Mouse (Mus musculus): ENCODE measurements around the gene Aasdh. TPM values are rescaled to one million over a fixed set of nuclear protein-coding genes. Genes with fewer than 3 reads are reported as not detected.

Aasdh gene
- polyA plus RNA-seq, 1 experiment = 12.1 TPM

GRCm38 (mm10) chr5:76941975-76942374, 36.7 kb upstream of the Aasdh start:
- TF ChIP-seq POLR2A (IDR thresholded peaks at IDR 0.05; ENCODE audit: control insufficient read depth, extremely low read depth, insufficient read depth, low read length, poor library complexity) (no peak), CTCF (IDR thresholded peaks at IDR 0.05; ENCODE audit: borderline replicate concordance, control insufficient read depth, extremely low read depth, insufficient read depth, low read length, poor library complexity) (no peak)
- H3K36me3 ChIP-seq (ENCODE audit: control insufficient read depth, insufficient read depth, low read length) = 0 out of 2 replicates have a peak, but pooled peaks cover 8% of the 10 kb centered on the region
- H3K4me3 ChIP-seq (ENCODE audit: control insufficient read depth, insufficient read depth, low read length) = no peak overlapping the region
- DNase-seq = no peak
- WGBS = 95% methylated on average over 4 of the region's 4 CpGs
- no peaks in the 10 kb centered on the region for H3K27me3 ChIP-seq (ENCODE audit: control insufficient read depth, insufficient read depth, low read length)
- no peaks in the 10 kb centered on the region for H3K4me1 ChIP-seq (replicated peaks; ENCODE audit: control insufficient read depth, insufficient read depth, low read length)
- no peak overlapping the region for H3K27ac ChIP-seq (ENCODE audit: control insufficient read depth, insufficient read depth, low read length)

GRCm38 (mm10) chr5:76939717-76940116, 34.4 kb upstream of the Aasdh start:
- 96% methylated on average over 8 of the region's 8 CpGs for WGBS
- TF ChIP-seq CTCF (IDR thresholded peaks at IDR 0.05; ENCODE audit: borderline replicate concordance, control insufficient read depth, extremely low read depth, insufficient read depth, low read length, poor library complexity) (no peak), POLR2A (IDR thresholded peaks at IDR 0.05; ENCODE audit: control insufficient read depth, extremely low read depth, insufficient read depth, low read length, poor library complexity) (no peak)
- Histone ChIP-seq H3K27me3 (ENCODE audit: control insufficient read depth, insufficient read depth, low read length) (no peaks in the 10 kb centered on the region), H3K4me1 (replicated peaks; ENCODE audit: control insufficient read depth, insufficient read depth, low read length) (no peaks in the 10 kb centered on the region), H3K4me3 (ENCODE audit: control insufficient read depth, insufficient read depth, low read length) (no peak overlapping the region), H3K27ac (ENCODE audit: control insufficient read depth, insufficient read depth, low read length) (no peak overlapping the region), H3K36me3 (ENCODE audit: control insufficient read depth, insufficient read depth, low read length) (0 out of 2 replicates have a peak, but pooled peaks cover 8% of the 10 kb centered on the region)
- DNase-seq = no peak

GRCm38 (mm10) chr5:76929180-76929877, 24.0 kb upstream of the Aasdh start:
- no peak overlapping the region for H3K4me3 ChIP-seq (ENCODE audit: control insufficient read depth, insufficient read depth, low read length)

GRCm38 (mm10) chr5:76928124-76928832, 23.0 kb upstream of the Aasdh start:
- no peak for DNase-seq
- WGBS = 95% methylated on average over 16 of the region's 16 CpGs
- Histone ChIP-seq H3K27me3 (ENCODE audit: control insufficient read depth, insufficient read depth, low read length) (no peaks in the 10 kb centered on the region), H3K27ac (ENCODE audit: control insufficient read depth, insufficient read depth, low read length) (no peak overlapping the region), H3K36me3 (ENCODE audit: control insufficient read depth, insufficient read depth, low read length) (peaks cover 11% of the 10 kb centered on the region), H3K4me3 (ENCODE audit: control insufficient read depth, insufficient read depth, low read length) (no peak overlapping the region), H3K4me1 (replicated peaks; ENCODE audit: control insufficient read depth, insufficient read depth, low read length) (no peaks in the 10 kb centered on the region)
- TF ChIP-seq CTCF (IDR thresholded peaks at IDR 0.05; ENCODE audit: borderline replicate concordance, control insufficient read depth, extremely low read depth, insufficient read depth, low read length, poor library complexity) = no peak
- TF ChIP-seq POLR2A (IDR thresholded peaks at IDR 0.05; ENCODE audit: control insufficient read depth, extremely low read depth, insufficient read depth, low read length, poor library complexity) = no peak

More at GRCm38 (mm10) chr5:76929180-76929877, 24.0 kb upstream of the Aasdh start:
- no peak overlapping the region for H3K27ac ChIP-seq (ENCODE audit: control insufficient read depth, insufficient read depth, low read length)
- H3K36me3 ChIP-seq (ENCODE audit: control insufficient read depth, insufficient read depth, low read length) = peaks cover 11% of the 10 kb centered on the region
- 92% methylated on average over 7 of the region's 7 CpGs for WGBS
- no peak for DNase-seq
- no peaks in the 10 kb centered on the region for H3K27me3 ChIP-seq (ENCODE audit: control insufficient read depth, insufficient read depth, low read length)
- H3K4me1 ChIP-seq (replicated peaks; ENCODE audit: control insufficient read depth, insufficient read depth, low read length) = no peaks in the 10 kb centered on the region
- TF ChIP-seq POLR2A (IDR thresholded peaks at IDR 0.05; ENCODE audit: control insufficient read depth, extremely low read depth, insufficient read depth, low read length, poor library complexity) = no peak
- TF ChIP-seq CTCF (IDR thresholded peaks at IDR 0.05; ENCODE audit: borderline replicate concordance, control insufficient read depth, extremely low read depth, insufficient read depth, low read length, poor library complexity) = no peak

- no peak for DNase-seq
- Histone ChIP-seq H3K27ac (ENCODE audit: control insufficient read depth, insufficient read depth, low read length) (no peak overlapping the region), H3K36me3 (ENCODE audit: control insufficient read depth, insufficient read depth, low read length) (peaks cover 24% of the 10 kb centered on the region), H3K4me1 (replicated peaks; ENCODE audit: control insufficient read depth, insufficient read depth, low read length) (no peaks in the 10 kb centered on the region), H3K4me3 (ENCODE audit: control insufficient read depth, insufficient read depth, low read length) (no peak overlapping the region), H3K27me3 (ENCODE audit: control insufficient read depth, insufficient read depth, low read length) (no peaks in the 10 kb centered on the region)
- 90% methylated on average over 1 of the region's 1 CpGs for WGBS
- TF ChIP-seq POLR2A (IDR thresholded peaks at IDR 0.05; ENCODE audit: control insufficient read depth, extremely low read depth, insufficient read depth, low read length, poor library complexity) = no peak
- TF ChIP-seq CTCF (IDR thresholded peaks at IDR 0.05; ENCODE audit: borderline replicate concordance, control insufficient read depth, extremely low read depth, insufficient read depth, low read length, poor library complexity) = no peak
These were observed 19.0 kb upstream of the Aasdh start for GRCm38 (mm10) chr5:76924296-76924695.

- DNase-seq = no peak
- no peak overlapping the region for H3K27ac ChIP-seq (ENCODE audit: control insufficient read depth, insufficient read depth, low read length)
- no peaks in the 10 kb centered on the region for H3K4me1 ChIP-seq (replicated peaks; ENCODE audit: control insufficient read depth, insufficient read depth, low read length)
- WGBS = 94% methylated on average over 13 of the region's 13 CpGs
- TF ChIP-seq CTCF (IDR thresholded peaks at IDR 0.05; ENCODE audit: borderline replicate concordance, control insufficient read depth, extremely low read depth, insufficient read depth, low read length, poor library complexity) (no peak), POLR2A (IDR thresholded peaks at IDR 0.05; ENCODE audit: control insufficient read depth, extremely low read depth, insufficient read depth, low read length, poor library complexity) (no peak)
- no peak overlapping the region for H3K4me3 ChIP-seq (ENCODE audit: control insufficient read depth, insufficient read depth, low read length)
- no peaks in the 10 kb centered on the region for H3K27me3 ChIP-seq (ENCODE audit: control insufficient read depth, insufficient read depth, low read length)
- peaks cover 25% of the 10 kb centered on the region for H3K36me3 ChIP-seq (ENCODE audit: control insufficient read depth, insufficient read depth, low read length)
These were observed 18.1 kb upstream of the Aasdh start for GRCm38 (mm10) chr5:76923428-76923827.
